Mouse (Mus musculus) midbrain, embryonic 11.5 days (tissue): Measurements from ENCODE around the gene Slc16a6. TPM values are rescaled to one million over a fixed set of nuclear protein-coding genes. Genes with fewer than 3 reads are reported as not detected.

Source experiments
- ATAC-seq: fragments of 200-750 bp; cut with Nextera tagmentation; 2 replicates; pipeline ENCODE4 v1.8.0; 2017; ENCODE audit warnings: moderate TSS enrichment, moderate library complexity; ENCODE audit not compliant: low FRiP score
- DNase-seq: peaks from one replicate; pipeline ENCODE4 v3.0.0; 2015; ENCODE audit warnings: low spot score; ENCODE audit errors: missing footprints
- H3K27ac ChIP-seq: fragments of 300-500 bp; sonication (generic); 2 replicates; pipeline ENCODE4 v1.5.1; 2014; ENCODE audit warnings: low read depth, low read length
- H3K27me3 ChIP-seq: fragments of 300-500 bp; sonication (generic); 2 replicates; pipeline ENCODE4 v1.6.1; 2014; ENCODE audit warnings: mild to moderate bottlenecking, low read length, moderate library complexity, mixed read lengths; ENCODE audit not compliant: control insufficient read depth, insufficient read depth
- H3K36me3 ChIP-seq: fragments of 300-500 bp; sonication (generic); 2 replicates; pipeline ENCODE4 v1.6.1; 2014; ENCODE audit warnings: mild to moderate bottlenecking, low read length, moderate library complexity, mixed read lengths; ENCODE audit not compliant: control insufficient read depth, insufficient read depth
- H3K4me1 ChIP-seq: fragments of 300-500 bp; sonication (generic); 2 replicates; pipeline ENCODE4 v1.6.1; 2014; ENCODE audit warnings: low read length; ENCODE audit not compliant: control insufficient read depth, insufficient read depth
- H3K4me2 ChIP-seq: fragments of 300-500 bp; sonication (generic); 2 replicates; pipeline ENCODE4 v1.6.1; 2014; ENCODE audit warnings: mild to moderate bottlenecking, moderate library complexity
- H3K4me3 ChIP-seq: fragments of 300-500 bp; sonication (generic); 2 replicates; pipeline ENCODE4 v1.5.1; 2014; ENCODE audit warnings: low read depth, low read length
- H3K9ac ChIP-seq: fragments of 300-500 bp; sonication (generic); 2 replicates; pipeline ENCODE4 v1.6.1; 2014; ENCODE audit warnings: low read length
- H3K9me3 ChIP-seq: fragments of 300-500 bp; sonication (generic); 2 replicates; pipeline ENCODE4 v1.6.1; 2016; ENCODE audit warnings: low read length; ENCODE audit not compliant: control insufficient read depth
- WGBS: fragments of 180-500 bp; shearing (Covaris S2); extraction: QIAGEN DNeasy Blood & Tissue Kit; methylation state at CpG from one replicate; pipeline ENCODE4 v1.1.7; 2014; 5-methylcytosine and 5-hydroxymethylcytosine counted together
- polyA plus RNA-seq: library from polyadenylated mRNA; unstranded; fragments of >200 nt; fragmentation: Nextera tagmentation; extraction: Ambion mirVana; gene quantifications from 2 replicates; pipeline ENCODE4 v1.2.1, GENCODE M21; 2014

Gene Slc16a6
- polyA plus RNA-seq, 1 experiment from 2014 or later: 3.6 TPM

DNA sequence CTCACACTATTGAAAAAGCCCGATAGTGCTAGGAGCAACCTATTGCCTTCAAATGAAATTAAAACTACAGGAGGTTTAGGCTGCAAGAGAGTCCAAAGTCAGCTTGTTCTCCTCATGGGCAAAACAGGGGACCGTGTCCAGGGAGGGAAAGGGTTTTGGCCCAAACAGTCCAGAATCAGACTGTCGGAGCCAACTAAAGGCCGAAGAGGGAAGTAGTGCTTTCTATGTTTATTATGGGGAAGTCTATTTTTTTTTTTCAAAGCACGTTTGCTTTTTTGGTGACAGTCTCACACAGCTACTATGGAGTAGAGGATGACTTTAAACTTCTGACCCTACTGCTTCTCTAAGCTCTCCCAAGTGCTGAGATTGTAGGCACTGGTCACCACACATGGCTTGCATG is 5.3 kb downstream of the Slc16a6 start:
- DNase-seq (no peak), ATAC-seq (no peak)
- H3K9me3 ChIP-seq: no peaks in the 10 kb centered on the region
- WGBS: 88% methylated on average over 5 of the region's 5 CpGs
- H3K4me2 ChIP-seq: no peak overlapping the region
- H3K27ac ChIP-seq: no peak overlapping the region
- H3K27me3 ChIP-seq: peaks cover 7% of the 10 kb centered on the region
- no peaks in the 10 kb centered on the region for H3K36me3 ChIP-seq
- no peak overlapping the region for H3K4me3 ChIP-seq
- peaks cover 4% of the 10 kb centered on the region for H3K4me1 ChIP-seq
- H3K9ac ChIP-seq: no peak overlapping the region

DNA sequence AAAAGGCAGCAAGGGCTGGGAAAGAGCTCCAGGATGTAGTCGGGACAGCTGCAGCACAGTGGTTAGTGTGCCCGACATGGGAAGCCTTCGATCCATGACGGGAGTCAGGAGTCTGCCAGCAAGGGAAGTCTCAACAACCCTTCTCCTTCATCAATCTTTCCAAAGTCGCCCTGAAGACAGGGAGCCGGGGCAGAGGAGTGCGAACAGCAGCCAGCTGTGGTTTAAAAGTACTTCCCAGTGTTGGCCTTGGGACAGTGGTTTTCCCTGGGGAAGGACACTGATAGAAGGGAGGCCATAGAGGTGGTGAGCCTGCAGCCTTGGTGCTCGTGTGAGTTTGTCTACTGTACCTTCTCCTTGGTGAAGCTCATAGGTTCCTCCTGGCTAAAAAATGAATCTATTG is 6.4 kb downstream of the Slc16a6 start:
- H3K4me2 ChIP-seq: no peak overlapping the region
- H3K4me3 ChIP-seq: no peak overlapping the region
- H3K27me3 ChIP-seq: peaks cover 5% of the 10 kb centered on the region; the same call in 1 of the 2 replicates
- no peaks in the 10 kb centered on the region for H3K9me3 ChIP-seq
- no peak overlapping the region for H3K27ac ChIP-seq
- WGBS: 87% methylated on average over 8 of the region's 8 CpGs
- ATAC-seq (no peak), DNase-seq (peak; percentile 23)
- no peak overlapping the region for H3K9ac ChIP-seq
- peaks cover 1% of the 10 kb centered on the region for H3K4me1 ChIP-seq
- H3K36me3 ChIP-seq: no peaks in the 10 kb centered on the region

DNA sequence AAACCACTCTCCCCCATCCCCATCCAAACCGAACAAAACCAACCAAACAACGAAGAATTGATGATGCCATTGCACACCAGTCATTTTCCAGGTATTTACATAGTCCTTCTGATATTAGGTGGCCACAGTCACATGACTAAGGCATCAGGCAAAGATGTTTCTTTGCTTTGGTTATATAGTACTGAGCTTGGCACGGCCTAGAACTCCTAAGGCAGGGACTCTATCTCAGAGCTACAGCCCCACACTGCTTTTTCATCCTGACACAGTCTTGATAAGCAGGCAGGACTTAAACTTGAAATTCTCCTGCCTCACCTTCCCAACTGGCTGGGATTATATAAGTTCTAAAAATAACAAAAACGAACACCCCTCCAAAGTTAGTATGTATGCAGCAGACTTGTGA is 8.3 kb downstream of the Slc16a6 start:
- Histone ChIP-seq H3K27me3 (no peaks in the 10 kb centered on the region), H3K4me1 (no peaks in the 10 kb centered on the region), H3K36me3 (no peaks in the 10 kb centered on the region), H3K9ac (no peak overlapping the region), H3K9me3 (no peaks in the 10 kb centered on the region), H3K27ac (no peak overlapping the region), H3K4me3 (no peak overlapping the region), H3K4me2 (no peak overlapping the region)
- DNase-seq (no peak), ATAC-seq (no peak)
- 87% methylated on average over 4 of the region's 4 CpGs for WGBS

DNA sequence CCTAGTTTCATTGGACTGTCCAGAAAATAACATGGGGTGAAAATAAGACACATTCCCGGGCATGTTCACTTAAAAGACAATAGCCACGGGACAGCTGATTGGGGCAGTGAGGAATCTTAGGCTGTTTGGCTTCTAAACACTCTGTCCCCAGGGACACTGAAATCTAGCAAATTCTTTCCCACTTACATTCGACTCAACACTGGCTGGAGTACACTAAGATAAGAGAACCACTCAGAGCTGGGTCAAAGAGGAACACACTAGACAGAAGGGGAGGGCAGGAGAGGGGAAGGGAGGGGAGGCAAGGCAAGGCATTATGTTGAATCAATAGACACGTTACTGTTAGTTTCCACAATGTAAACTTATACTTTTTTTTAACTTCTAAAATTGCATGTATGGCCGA is 12.8 kb downstream of the Slc16a6 start:
- no peak overlapping the region for H3K27ac ChIP-seq
- no peak overlapping the region for H3K4me2 ChIP-seq
- H3K9me3 ChIP-seq: no peaks in the 10 kb centered on the region
- no peaks in the 10 kb centered on the region for H3K4me1 ChIP-seq
- H3K4me3 ChIP-seq: no peak overlapping the region
- 77% methylated on average over 5 of the region's 5 CpGs for WGBS
- H3K27me3 ChIP-seq: no peaks in the 10 kb centered on the region
- ATAC-seq (no peak), DNase-seq (no peak)
- no peaks in the 10 kb centered on the region for H3K36me3 ChIP-seq
- H3K9ac ChIP-seq: no peak overlapping the region

DNA sequence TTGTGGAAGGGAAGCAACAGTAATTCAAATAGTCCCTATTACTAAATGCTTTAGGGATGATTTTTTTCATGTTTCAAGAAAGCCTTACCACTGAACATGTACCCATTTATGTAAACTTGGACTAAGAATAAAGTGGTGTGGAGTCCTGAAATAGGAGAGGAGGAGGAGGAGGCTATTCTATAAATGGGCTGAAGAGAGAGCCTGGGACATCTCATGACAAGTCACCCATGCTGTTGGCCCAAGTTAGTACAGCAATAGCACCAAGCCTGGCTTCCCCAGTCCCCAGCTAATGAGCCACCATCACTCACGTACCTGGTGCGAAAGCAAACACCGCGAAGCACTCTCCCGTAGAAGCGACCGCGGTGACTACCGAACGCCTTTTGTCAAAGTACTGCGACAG is 15.2 kb downstream of the Slc16a6 start:
- 96% methylated on average over 11 of the region's 11 CpGs for WGBS
- H3K9ac ChIP-seq: no peak overlapping the region
- no peak overlapping the region for H3K4me3 ChIP-seq
- H3K4me1 ChIP-seq: no peaks in the 10 kb centered on the region
- no peaks in the 10 kb centered on the region for H3K9me3 ChIP-seq
- no peak overlapping the region for H3K27ac ChIP-seq
- no peak overlapping the region for H3K4me2 ChIP-seq
- no peaks in the 10 kb centered on the region for H3K36me3 ChIP-seq
- no peaks in the 10 kb centered on the region for H3K27me3 ChIP-seq
- DNase-seq (no peak), ATAC-seq (no peak)

DNA sequence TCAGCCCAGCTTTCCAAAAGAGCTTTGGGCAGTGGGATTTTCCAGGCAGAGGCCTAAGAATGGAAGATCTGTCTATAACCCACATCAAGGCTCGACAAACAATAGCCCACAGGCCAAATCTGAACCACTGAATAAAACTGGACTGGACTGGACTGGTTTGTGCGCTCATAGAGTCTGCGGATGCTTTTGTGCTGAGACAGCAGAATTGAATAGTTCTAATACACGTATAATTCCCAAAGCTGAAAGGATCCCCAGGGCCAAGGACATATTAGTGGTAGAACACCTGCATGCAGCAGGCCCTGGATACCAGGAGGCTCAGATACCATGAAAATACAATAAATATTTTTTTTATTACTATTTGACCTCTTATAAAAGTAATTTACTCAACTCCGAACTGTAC is 17.1 kb downstream of the Slc16a6 start:
- no peaks in the 10 kb centered on the region for H3K27me3 ChIP-seq
- no peak overlapping the region for H3K9ac ChIP-seq
- no peaks in the 10 kb centered on the region for H3K9me3 ChIP-seq
- H3K36me3 ChIP-seq: no peaks in the 10 kb centered on the region
- no peak overlapping the region for H3K4me3 ChIP-seq
- ATAC-seq: no peak
- H3K4me1 ChIP-seq: no peaks in the 10 kb centered on the region
- 85% methylated on average over 5 of the region's 5 CpGs for WGBS
- no peak for DNase-seq
- no peak overlapping the region for H3K27ac ChIP-seq
- no peak overlapping the region for H3K4me2 ChIP-seq

DNA sequence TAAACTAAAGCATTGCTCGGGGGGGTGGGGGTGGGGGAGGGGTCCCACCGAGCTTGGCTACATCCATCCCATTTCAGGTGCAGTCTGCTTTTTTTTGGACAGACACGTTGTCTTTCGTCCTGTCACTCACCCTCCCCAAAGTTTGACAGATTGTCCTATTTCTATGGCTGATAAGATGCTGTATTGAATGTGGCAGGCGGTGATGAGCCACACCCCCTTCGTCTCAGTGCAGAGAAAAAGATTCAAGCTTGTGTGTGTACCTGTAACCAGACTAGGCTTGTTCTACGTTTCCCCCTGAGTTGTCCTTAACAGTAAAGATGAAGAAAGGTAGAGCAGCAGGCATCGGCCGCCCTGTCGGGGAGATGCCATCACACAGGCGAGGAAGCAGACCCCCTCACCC is 22.2 kb downstream of the Slc16a6 start:
- no peak overlapping the region for H3K9ac ChIP-seq
- H3K9me3 ChIP-seq: no peaks in the 10 kb centered on the region
- WGBS: 91% methylated on average over 11 of the region's 11 CpGs
- H3K4me2 ChIP-seq: no peak overlapping the region
- H3K27ac ChIP-seq: no peak overlapping the region
- H3K36me3 ChIP-seq: no peaks in the 10 kb centered on the region
- no peak overlapping the region for H3K4me3 ChIP-seq
- no peaks in the 10 kb centered on the region for H3K4me1 ChIP-seq
- no peak for DNase-seq
- no peak for ATAC-seq
- no peaks in the 10 kb centered on the region for H3K27me3 ChIP-seq

DNA sequence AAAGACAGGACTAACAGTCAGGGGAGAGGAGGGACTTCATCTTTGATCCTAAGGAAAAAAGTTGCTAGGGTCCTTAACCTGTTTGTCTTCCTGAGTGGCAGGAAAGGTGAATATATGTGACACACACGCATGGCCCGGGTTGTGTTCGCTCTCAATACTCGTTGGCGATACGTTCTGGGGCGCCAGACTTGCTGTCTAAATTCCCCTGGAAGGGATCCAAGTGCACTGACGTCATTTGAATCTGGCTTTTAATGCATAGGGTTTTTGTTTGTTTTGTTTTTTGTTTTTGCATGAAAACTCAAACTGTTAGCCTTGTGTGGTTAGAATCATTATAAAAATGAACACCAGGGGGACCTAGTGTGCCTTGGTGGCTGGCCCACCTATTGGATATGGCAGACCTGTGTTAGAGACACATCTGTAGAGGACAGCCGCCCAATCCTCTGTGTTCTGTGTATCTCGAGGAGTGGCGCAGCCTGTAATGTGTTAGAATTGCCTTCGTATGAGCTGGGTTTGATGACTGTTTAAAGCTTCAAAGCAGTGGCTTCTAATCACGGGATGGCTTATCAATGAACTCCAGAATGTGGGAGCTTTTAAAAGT is 27.9 kb downstream of the Slc16a6 start:
- Histone ChIP-seq H3K36me3 (no peaks in the 10 kb centered on the region), H3K27ac (no peak overlapping the region), H3K27me3 (peaks cover 3% of the 10 kb centered on the region; the same call in 1 of the 2 replicates), H3K4me1 (no peaks in the 10 kb centered on the region), H3K4me3 (no peak overlapping the region), H3K4me2 (no peak overlapping the region), H3K9ac (no peak overlapping the region), H3K9me3 (no peaks in the 10 kb centered on the region)
- peak; percentile 91 for DNase-seq
- 59% methylated on average over 13 of the region's 13 CpGs for WGBS
- ATAC-seq: peak; percentile 63; the same call in 1 of the 2 replicates

DNA sequence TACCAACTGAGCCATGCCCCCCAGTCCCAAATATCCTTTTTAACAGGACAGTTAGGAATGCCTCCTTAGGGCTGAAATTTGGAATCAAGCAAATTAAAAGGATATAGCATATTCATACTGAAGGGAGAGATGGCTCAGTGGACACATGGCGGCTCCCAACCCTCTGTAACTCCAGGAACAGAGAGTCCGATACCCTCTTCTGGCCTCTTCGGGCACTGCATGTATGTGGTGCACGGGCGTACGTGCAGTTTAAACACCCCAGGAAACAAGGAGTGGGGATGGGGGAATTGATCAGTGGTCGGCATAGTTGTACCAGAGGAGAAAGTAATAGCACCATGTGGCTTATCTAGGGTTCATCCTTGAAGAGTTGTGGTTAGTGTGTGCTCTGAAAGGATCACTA is 28.8 kb downstream of the Slc16a6 start:
- 57% methylated on average over 7 of the region's 7 CpGs for WGBS
- H3K36me3 ChIP-seq: no peaks in the 10 kb centered on the region
- DNase-seq (peak; percentile 93), ATAC-seq (peak; percentile 8; the same call in 1 of the 2 replicates)
- H3K27ac ChIP-seq: no peak overlapping the region
- H3K27me3 ChIP-seq: peaks cover 4% of the 10 kb centered on the region; the same call in 1 of the 2 replicates
- peaks cover 4% of the 10 kb centered on the region; the same call in 1 of the 2 replicates for H3K4me1 ChIP-seq
- H3K4me3 ChIP-seq: no peak overlapping the region
- no peak overlapping the region for H3K9ac ChIP-seq
- no peaks in the 10 kb centered on the region for H3K9me3 ChIP-seq
- H3K4me2 ChIP-seq: no peak overlapping the region
